Comparison of ENCODE assay signal across 17 mouse cellular contexts in genomic region chr9:21692491-21692890, GRCm38 (mm10).
"Had no signal": no experiment of that assay in that cellular context is flagged by ENCODE, and none has a peak within 500 bp of the region (broad histone marks: within the 10 kb centered on the region; RNA-seq: fewer than 3 reads in every experiment).

No protein-coding gene starts in this region.

- ATAC-seq: hindbrain, embryonic 16.5 days; inflammation-experienced regulatory T-cells, adult 6 months had no signal

- H3K4me2 ChIP-seq: heart, embryonic 12.5 days; hindbrain, embryonic 12.5 days; hindbrain, embryonic 14.5 days; intestine, embryonic 15.5 days; limb, embryonic 12.5 days; liver, embryonic 11.5 days had no signal

- H3K4me1 ChIP-seq: hindbrain, embryonic 10.5 days; hindbrain, embryonic 12.5 days; intestine, embryonic 15.5 days; limb, embryonic 10.5 days; limb, embryonic 12.5 days had no signal

- H3K27me3 ChIP-seq: heart, embryonic 12.5 days; hindbrain, embryonic 12.5 days; intestine, embryonic 15.5 days; limb, embryonic 12.5 days had no signal

- H3K4me3 ChIP-seq: gastrocnemius, adult 2 months; heart, embryonic 10.5 days; heart, embryonic 12.5 days; hindbrain, embryonic 10.5 days; hindbrain, embryonic 12.5 days; intestine, embryonic 15.5 days; layer of hippocampus, adult 2 months; left cerebral cortex, adult 2 months; limb, embryonic 10.5 days; limb, embryonic 12.5 days had no signal

- H3K9me3 ChIP-seq: heart, embryonic 10.5 days; heart, embryonic 12.5 days; hindbrain, embryonic 10.5 days; hindbrain, embryonic 12.5 days; intestine, embryonic 15.5 days; limb, embryonic 10.5 days; limb, embryonic 12.5 days had no signal

- H3K27ac ChIP-seq: gastrocnemius, adult 2 months; heart, embryonic 10.5 days; hindbrain, embryonic 10.5 days; hindbrain, embryonic 12.5 days; hindbrain, embryonic 14.5 days; intestine, embryonic 15.5 days; layer of hippocampus, adult 2 months; left cerebral cortex, adult 2 months; limb, embryonic 10.5 days; limb, embryonic 12.5 days; liver, embryonic 14.5 days had no signal

- H3K9ac ChIP-seq: heart, embryonic 12.5 days; hindbrain, embryonic 12.5 days; hindbrain, embryonic 14.5 days; intestine, embryonic 15.5 days; limb, embryonic 12.5 days; liver, embryonic 14.5 days had no signal

- DNase-seq: gastrocnemius, postnatal 25 days; kidney, adult 18-20 months had no signal
